Mouse (Mus musculus) brain, embryonic 14.5 days (tissue): ENCODE data around the gene Gm4450. TPM values are rescaled to one million over a fixed set of nuclear protein-coding genes. Genes with fewer than 3 reads are reported as not detected.
"Not testable (repeated sequence)": the region's sequence is repeated elsewhere in the genome, so short reads cannot be mapped to it uniquely, and the experiment has no call there.

ENCODE experiments used
- DNase-seq: peaks from one replicate; pipeline ENCODE4 v3.0.0-alpha.2; 2011; ENCODE audit warnings: low read depth
- polyA plus RNA-seq: library from polyadenylated mRNA; depleted of rRNA; stranded (reverse); fragments of >200 nt; gene quantifications from 2 replicates; pipeline ENCODE4 v1.2.3, GENCODE M21; 2012; rRNA removed

The Gm4450 gene
- polyA plus RNA-seq, 1 experiment = not detected

GRCm38 (mm10) chr3:98404268-98404895, 52.5 kb downstream of the Gm4450 start:
- not testable (repeated sequence) for DNase-seq

Other genes starting within 250 kb of the Gm4450 start
- not detected in 2 replicates for gene Reg4, start 235.0 kb downstream of the Gm4450 start, polyA plus RNA-seq
- gene Hmgcs2, start 176.7 kb downstream of the Gm4450 start, polyA plus RNA-seq = 5.3 and 9.4 TPM in 2 replicates
- gene Phgdh, start 117.1 kb downstream of the Gm4450 start, polyA plus RNA-seq = 119 and 137 TPM in 2 replicates
- 16.6 and 27.2 TPM in 2 replicates for gene Zfp697, start 74.7 kb downstream of the Gm4450 start, polyA plus RNA-seq
- gene Hsd3b4, start 53.4 kb upstream of the Gm4450 start, polyA plus RNA-seq = not detected in 2 replicates
- not detected in 2 replicates for gene Gm10681, start 131.7 kb upstream of the Gm4450 start, polyA plus RNA-seq
- not detected in 2 replicates for gene Hsd3b5, start 173.1 kb upstream of the Gm4450 start, polyA plus RNA-seq